Mouse (Mus musculus) kidney, embryonic 16.5 days (tissue): Measurements from ENCODE around the gene Unc13a. TPM values are rescaled to one million over a fixed set of nuclear protein-coding genes. Genes with fewer than 3 reads are reported as not detected.
"Not testable (repeated sequence)": the region's sequence is repeated elsewhere in the genome, so short reads cannot be mapped to it uniquely, and the experiment has no call there.

Experiments used
- ATAC-seq: fragments of 200-750 bp; cut with Nextera tagmentation; 2 replicates; pipeline ENCODE4 v1.8.0; 2017; ENCODE audit warnings: moderate TSS enrichment; ENCODE audit not compliant: low FRiP score, low TSS enrichment
- H3K27ac ChIP-seq: fragments of 300-500 bp; sonication (generic); 2 replicates; pipeline ENCODE4 v1.5.1; 2014; ENCODE audit warnings: low read length
- H3K27me3 ChIP-seq: fragments of 300-500 bp; sonication (generic); 2 replicates; pipeline ENCODE4 v1.6.1; 2014; ENCODE audit warnings: low read length, control low read depth, mixed read lengths; ENCODE audit not compliant: insufficient read depth
- H3K36me3 ChIP-seq: fragments of 300-500 bp; sonication (generic); 2 replicates; pipeline ENCODE4 v1.6.1; 2014; ENCODE audit warnings: low read length, control low read depth, mixed read lengths; ENCODE audit not compliant: insufficient read depth
- H3K4me1 ChIP-seq: fragments of 300-500 bp; sonication (generic); 2 replicates; pipeline ENCODE4 v1.6.1; 2014; ENCODE audit warnings: low read length, control low read depth, mixed read lengths; ENCODE audit not compliant: insufficient read depth
- H3K4me2 ChIP-seq: fragments of 300-500 bp; sonication (generic); replicated peaks from 2 replicates; pipeline ENCODE4 v1.6.1; 2014; ENCODE audit warnings: low read depth, low read length
- H3K4me3 ChIP-seq: fragments of 300-500 bp; sonication (generic); 2 replicates; pipeline ENCODE4 v1.5.1; 2014; ENCODE audit warnings: mild to moderate bottlenecking, low read length
- H3K9ac ChIP-seq: fragments of 300-500 bp; sonication (generic); replicated peaks from 2 replicates; pipeline ENCODE4 v1.6.1; 2014; ENCODE audit warnings: low read length
- H3K9me3 ChIP-seq: fragments of 300-500 bp; sonication (generic); 2 replicates; pipeline ENCODE4 v1.6.1; 2016; ENCODE audit warnings: low read length, control low read depth
- WGBS: fragments of 180-500 bp; shearing (Covaris S2); extraction: QIAGEN DNeasy Blood & Tissue Kit; methylation state at CpG from one replicate; pipeline ENCODE4 v1.1.7; 2014; 5-methylcytosine and 5-hydroxymethylcytosine counted together
- polyA plus RNA-seq: library from polyadenylated mRNA; unstranded; fragments of >200 nt; fragmentation: Nextera tagmentation; extraction: Ambion mirVana; gene quantifications from 2 replicates; pipeline ENCODE4 v1.2.1, GENCODE M21; 2015

The Unc13a gene
- polyA plus RNA-seq, 1 experiment from 2014 or later, result 0.55 TPM

DNA sequence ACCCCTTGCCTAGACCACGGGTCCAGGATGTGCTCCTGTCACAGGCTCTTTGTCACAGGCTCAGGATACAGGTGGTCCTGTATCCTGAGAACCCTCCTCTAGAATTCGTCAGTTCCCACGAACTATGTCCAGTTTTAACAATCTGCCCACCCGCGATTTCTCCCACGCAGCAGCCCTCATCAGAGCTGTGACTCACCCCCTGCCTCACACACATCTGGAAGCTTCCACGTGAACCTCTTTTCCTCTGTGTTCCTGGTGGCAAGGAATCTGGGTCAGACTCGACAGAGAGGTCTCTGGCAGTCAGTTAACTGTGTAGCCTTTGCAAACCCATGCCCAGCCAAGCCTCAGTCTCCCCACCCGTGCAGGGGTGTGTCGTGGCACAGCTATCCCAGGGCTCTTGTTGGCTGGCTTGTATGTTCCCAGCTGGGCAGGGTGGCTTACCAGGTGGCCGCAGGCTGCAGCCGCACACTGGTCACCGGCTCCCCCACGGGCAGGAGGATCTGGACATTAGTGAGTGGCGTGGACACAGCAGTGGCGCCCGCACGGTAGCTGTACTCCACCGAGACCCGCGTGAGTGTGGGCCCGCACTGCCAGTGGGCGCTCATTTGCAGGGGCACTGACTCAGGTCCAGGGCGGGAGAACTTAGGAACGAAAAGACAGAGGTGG is 37.7 kb upstream of the Unc13a start:
- Histone ChIP-seq H3K9me3 (no peaks in the 10 kb centered on the region), H3K4me2 (peak overlapping the region; percentile 47), H3K4me3 (no peak overlapping the region), H3K36me3 (no peaks in the 10 kb centered on the region), H3K27ac (no peak overlapping the region), H3K27me3 (peaks cover 32% of the 10 kb centered on the region), H3K4me1 (peaks cover 3% of the 10 kb centered on the region; the same call in 1 of the 2 replicates), H3K9ac (no peak overlapping the region)
- 35% methylated on average over 25 of the region's 25 CpGs for WGBS
- ATAC-seq, result 0 out of 2 replicates have a peak, but pooled peaks have one; percentile 1

DNA sequence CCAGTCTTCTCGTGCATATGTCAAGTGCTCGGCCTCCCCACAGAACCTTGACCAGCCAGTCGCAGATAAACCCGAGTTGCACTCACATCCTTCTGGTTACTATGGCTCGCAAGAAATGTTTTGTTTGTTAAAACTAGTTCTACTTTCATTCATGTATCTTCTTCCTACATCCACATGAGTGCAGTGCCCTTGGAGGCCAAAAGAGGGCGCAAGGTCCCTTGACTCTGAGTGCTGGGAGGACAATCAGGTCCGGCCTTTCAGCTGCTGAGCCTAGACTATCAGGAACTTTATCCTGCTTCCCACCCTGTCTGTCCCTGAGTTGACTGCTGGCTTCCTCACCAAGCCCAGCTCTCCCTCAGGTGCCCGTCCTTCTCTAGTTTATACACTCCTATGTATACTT is 36.3 kb upstream of the Unc13a start:
- Histone ChIP-seq H3K4me3 (no peak overlapping the region), H3K9ac (no peak overlapping the region), H3K27ac (no peak overlapping the region), H3K9me3 (no peaks in the 10 kb centered on the region), H3K4me1 (peaks cover 3% of the 10 kb centered on the region; the same call in 1 of the 2 replicates), H3K27me3 (peaks cover 37% of the 10 kb centered on the region), H3K4me2 (no peak overlapping the region), H3K36me3 (no peaks in the 10 kb centered on the region)
- no peak for ATAC-seq
- WGBS, result 40% methylated on average over 8 of the region's 8 CpGs

DNA sequence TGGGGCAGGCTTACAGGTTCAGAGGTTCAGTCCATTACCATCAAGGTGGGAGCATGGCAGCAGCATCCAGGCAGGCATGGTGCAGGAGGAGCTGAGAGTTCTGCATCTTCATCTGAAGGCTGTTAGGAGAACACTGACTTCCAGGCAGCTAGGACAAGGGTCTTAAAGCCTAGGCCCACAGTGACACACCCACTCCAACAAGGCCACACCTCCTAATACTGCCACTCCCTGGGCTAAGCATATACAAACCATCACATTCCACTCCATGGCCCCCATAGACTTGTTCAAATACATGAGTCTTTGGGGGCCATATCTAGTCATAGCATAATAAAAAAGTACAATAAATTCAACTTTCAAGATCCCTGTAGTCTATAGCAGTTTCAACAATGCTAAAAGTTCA is 31.8 kb upstream of the Unc13a start:
- H3K4me1 ChIP-seq, result peaks cover 12% of the 10 kb centered on the region; the same call in 1 of the 2 replicates
- H3K9ac ChIP-seq, ATAC-seq, H3K4me2 ChIP-seq, H3K9me3 ChIP-seq, H3K4me3 ChIP-seq, H3K36me3 ChIP-seq, H3K27ac ChIP-seq: not testable (repeated sequence)
- peaks cover 62% of the 10 kb centered on the region for H3K27me3 ChIP-seq

DNA sequence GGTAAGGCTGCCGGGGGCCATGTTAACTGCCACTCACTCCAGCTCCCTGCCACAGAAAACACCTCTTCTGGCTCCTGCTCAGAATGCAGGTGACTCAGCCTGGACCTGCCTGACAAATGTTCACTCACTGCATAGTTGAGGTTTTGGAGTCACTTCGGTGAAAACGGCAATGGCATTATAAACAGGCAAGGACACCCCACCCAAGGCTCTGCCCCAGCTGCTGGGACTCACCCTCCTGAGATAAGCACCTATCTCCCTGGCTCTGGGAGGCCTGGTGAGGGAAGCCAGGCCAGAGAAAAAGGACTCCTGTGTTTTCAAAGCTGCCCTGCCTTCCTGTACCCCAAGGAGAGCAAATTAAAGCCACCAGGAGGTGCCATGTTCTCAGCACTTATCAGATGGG is 31.4 kb upstream of the Unc13a start:
- ATAC-seq, result no peak
- WGBS, result 66% methylated on average over 3 of the region's 3 CpGs
- peaks cover 12% of the 10 kb centered on the region; the same call in 1 of the 2 replicates for H3K4me1 ChIP-seq
- H3K9ac ChIP-seq, result no peak overlapping the region
- no peak overlapping the region for H3K4me3 ChIP-seq
- no peak overlapping the region for H3K27ac ChIP-seq
- no peaks in the 10 kb centered on the region for H3K36me3 ChIP-seq
- H3K4me2 ChIP-seq, result no peak overlapping the region
- no peaks in the 10 kb centered on the region for H3K9me3 ChIP-seq
- H3K27me3 ChIP-seq, result peaks cover 59% of the 10 kb centered on the region

DNA sequence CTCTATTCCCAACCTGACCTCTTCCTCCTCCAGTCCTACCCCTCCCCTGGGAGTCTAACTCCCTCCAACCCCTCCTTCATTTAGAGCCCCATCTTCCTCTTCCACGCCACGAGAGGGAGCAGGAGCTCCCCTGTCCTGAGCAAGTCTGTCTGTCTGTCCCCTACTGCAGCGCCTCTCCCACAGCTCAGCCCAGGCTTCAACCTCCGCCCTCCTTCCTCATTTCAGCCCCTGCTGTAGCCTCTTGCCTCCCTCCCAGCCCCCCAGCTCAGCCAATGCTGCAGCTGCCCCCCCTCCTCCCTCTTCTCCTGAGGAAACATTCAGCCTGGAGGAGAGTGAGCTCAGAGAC is 30.5 kb upstream of the Unc13a start:
- Histone ChIP-seq H3K4me3 (no peak overlapping the region), H3K4me2 (no peak overlapping the region), H3K27me3 (peaks cover 53% of the 10 kb centered on the region), H3K4me1 (peaks cover 12% of the 10 kb centered on the region; the same call in 1 of the 2 replicates), H3K9ac (no peak overlapping the region), H3K36me3 (no peaks in the 10 kb centered on the region), H3K9me3 (no peaks in the 10 kb centered on the region), H3K27ac (no peak overlapping the region)
- 30% methylated on average over 4 of the region's 4 CpGs for WGBS
- no peak for ATAC-seq

- Histone ChIP-seq H3K4me2 (peak within 1 kb of the TSS; percentile 51), H3K9ac (peak within 1 kb of the TSS; percentile 12; the same call in 1 of the 2 replicates), H3K27me3 (peaks cover 53% of the 10 kb centered on the region), H3K36me3 (no peaks in the 10 kb centered on the region), H3K4me1 (peaks cover 12% of the 10 kb centered on the region; the same call in 1 of the 2 replicates), H3K4me3 (peak within 1 kb of the TSS; percentile 31), H3K27ac (no peak within 1 kb of the TSS), H3K9me3 (no peaks in the 10 kb centered on the region)
- 16% methylated on average over 31 of the region's 34 CpGs for WGBS
- 0 out of 2 replicates have a peak, but pooled peaks have one; percentile 28 for ATAC-seq
Observed at GRCm38 (mm10) chr8:71701414-71702086, 30.0 kb upstream of the Unc13a start, which contains the start of gene B3gnt3. TSS of gene B3gnt3 (minus strand) at chr8:71701789.

GRCm38 (mm10) chr8:71700493-71701269 is 29.1 kb upstream of the Unc13a start:
- peak overlapping the region; percentile 51 for H3K4me2 ChIP-seq
- no peaks in the 10 kb centered on the region for H3K9me3 ChIP-seq
- peaks cover 12% of the 10 kb centered on the region; the same call in 1 of the 2 replicates for H3K4me1 ChIP-seq
- ATAC-seq, result peak; percentile 40; the same call in 1 of the 2 replicates
- H3K27ac ChIP-seq, result no peak overlapping the region
- WGBS, result 2% methylated on average over 29 of the region's 29 CpGs
- peak overlapping the region; percentile 12; the same call in 1 of the 2 replicates for H3K9ac ChIP-seq
- peak overlapping the region; percentile 31 for H3K4me3 ChIP-seq
- peaks cover 53% of the 10 kb centered on the region for H3K27me3 ChIP-seq
- no peaks in the 10 kb centered on the region for H3K36me3 ChIP-seq

GRCm38 (mm10) chr8:71695456-71695855 is 23.9 kb upstream of the Unc13a start:
- H3K9me3 ChIP-seq, H3K27ac ChIP-seq, H3K4me2 ChIP-seq, ATAC-seq, H3K36me3 ChIP-seq, H3K9ac ChIP-seq, H3K4me3 ChIP-seq: not testable (repeated sequence)
- peaks cover 65% of the 10 kb centered on the region for H3K27me3 ChIP-seq
- 69% methylated on average over 12 of the region's 12 CpGs for WGBS
- peaks cover 10% of the 10 kb centered on the region for H3K4me1 ChIP-seq

GRCm38 (mm10) chr8:71693166-71694041 is 21.8 kb upstream of the Unc13a start:
- H3K9ac ChIP-seq, result no peak overlapping the region
- no peak overlapping the region for H3K27ac ChIP-seq
- H3K4me2 ChIP-seq, result peak overlapping the region; percentile 22; the same call in 1 of the 2 replicates
- H3K36me3 ChIP-seq, result no peaks in the 10 kb centered on the region
- H3K4me1 ChIP-seq, result peaks cover 9% of the 10 kb centered on the region
- H3K9me3 ChIP-seq, result no peaks in the 10 kb centered on the region
- ATAC-seq, result no peak
- peaks cover 73% of the 10 kb centered on the region for H3K27me3 ChIP-seq
- H3K4me3 ChIP-seq, result peak overlapping the region; percentile 15
- WGBS, result 8% methylated on average over 67 of the region's 68 CpGs
